Mouse (Mus musculus) olfactory bulb, adult 2 months (tissue): ENCODE measurements around the gene Camta1.

ENCODE experiments used
- CTCF ChIP-seq: fragments of 200-500 bp; IDR thresholded peaks from 2 replicates; pipeline ENCODE4 v1.5.1; 2012; ENCODE audit warnings: low read depth, mild to moderate bottlenecking, low read length, moderate library complexity; ENCODE audit not compliant: insufficient read depth
- POLR2A ChIP-seq: fragments of 200-500 bp; IDR thresholded peaks from 2 replicates; pipeline ENCODE4 v1.6.1; 2012; ENCODE audit warnings: mild to moderate bottlenecking, low read depth, low read length, moderate library complexity; ENCODE audit not compliant: insufficient read depth

GRCm38 (mm10) chr4:151637348-151637747 lies 224.3 kb downstream of the Camta1 start:
- no peak for TF ChIP-seq CTCF
- no peak for TF ChIP-seq POLR2A
